Mouse (Mus musculus) MEL (cell line): ENCODE measurements around the gene Haus6.
A peak's percentile ranks its signal among the peaks of the same experiment; 100 is the strongest.

ENCODE experiments used
- BHLHE40 ChIP-seq: IDR thresholded peaks from 2 replicates; pipeline ENCODE4 v1.6.1; 2012; ENCODE audit warnings: low read depth, mild to moderate bottlenecking, inconsistent platforms, low read length, improper control_type of control experiment, borderline replicate concordance
- CHD1 ChIP-seq: IDR thresholded peaks from 2 replicates; pipeline ENCODE4 v1.6.1; 2012; ENCODE audit warnings: low read depth, mild to moderate bottlenecking, inconsistent platforms, low read length, improper control_type of control experiment
- CTCF ChIP-seq, 3 experiments: IDR thresholded peaks in 2 of 3; conservative IDR thresholded peaks in 1 of 3; 2 replicates each; pipeline ENCODE4 v1.5.1; 2011 to 2012; ENCODE audit warnings: low read length in 3 of 3, low read depth in 2 of 3, mild to moderate bottlenecking in 2 of 3, improper control_type of control experiment in 1 of 3, inconsistent platforms in 1 of 3, mixed read lengths in 1 of 3, moderate library complexity in 1 of 3; ENCODE audit not compliant: control insufficient read depth in 1 of 3, insufficient read depth in 1 of 3, poor library complexity in 1 of 3, severe bottlenecking in 1 of 3
- GATA1 ChIP-seq: IDR thresholded peaks from 2 replicates; pipeline ENCODE4 v1.6.1; 2011; ENCODE audit warnings: low read depth, low read length, improper control_type of control experiment
- MYB ChIP-seq: IDR thresholded peaks from 2 replicates; pipeline ENCODE4 v1.6.1; 2011; ENCODE audit warnings: mild to moderate bottlenecking, low read depth, low read length, improper control_type of control experiment
- POLR2A ChIP-seq, 2 experiments: IDR thresholded peaks; 2 replicates each; pipeline ENCODE4 v1.6.1; 2011 to 2012; ENCODE audit warnings: low read length in 2 of 2, mild to moderate bottlenecking in 2 of 2, control low read depth in 1 of 2, improper control_type of control experiment in 1 of 2, low read depth in 1 of 2, moderate library complexity in 1 of 2; ENCODE audit not compliant: control insufficient read depth in 1 of 2, insufficient read depth in 1 of 2, poor library complexity in 1 of 2
- RCOR1 ChIP-seq: IDR thresholded peaks from 2 replicates; pipeline ENCODE4 v1.6.1; 2012; ENCODE audit warnings: low read depth, mild to moderate bottlenecking, inconsistent platforms, low read length, improper control_type of control experiment
- SMC3 ChIP-seq: IDR thresholded peaks from 2 replicates; pipeline ENCODE4 v1.6.1; 2011; ENCODE audit warnings: low read depth, low read length, improper control_type of control experiment
- TBP ChIP-seq: IDR thresholded peaks from 2 replicates; pipeline ENCODE4 v1.8.0; 2011; ENCODE audit warnings: low read depth, low read length, improper control_type of control experiment
- TCF12 ChIP-seq: IDR thresholded peaks from 2 replicates; pipeline ENCODE4 v1.6.1; 2014; ENCODE audit warnings: low read depth, mild to moderate bottlenecking, inconsistent platforms, low read length, improper control_type of control experiment, moderate library complexity
- ZC3H11A ChIP-seq: IDR thresholded peaks from 2 replicates; pipeline ENCODE4 v1.6.1; 2012; ENCODE audit warnings: low read depth, mild to moderate bottlenecking, inconsistent platforms, low read length, improper control_type of control experiment

- TF ChIP-seq CTCF (IDR thresholded peaks at IDR 0.05 in 2 of 3, conservative IDR thresholded peaks at IDR 0.05 in 1 of 3; ENCODE audit: control insufficient read depth in 1 of 3, insufficient read depth in 1 of 3, low read depth in 2 of 3, low read length in 3 of 3, poor library complexity in 1 of 3, severe bottlenecking in 1 of 3) (peak; percentile 69 to 84 (median 73)), TBP (no peak), SMC3 (peak; percentile 87), MYB (no peak), POLR2A (IDR thresholded peaks at IDR 0.05; ENCODE audit: control insufficient read depth in 1 of 2, insufficient read depth in 1 of 2, low read depth in 1 of 2, low read length in 2 of 2, poor library complexity in 1 of 2) (no peak), GATA1 (no peak), ZC3H11A (peak; percentile 52), RCOR1 (no peak), TCF12 (no peak), CHD1 (no peak), BHLHE40 (no peak)
Measured at GRCm38 (mm10) chr4:86537972-86538371, 73.9 kb downstream of the Haus6 start.
